Mouse (Mus musculus) monocyte, adult 2 months (primary cell): ENCODE data around the gene Pth1r.

Experiments
- DNase-seq, 2 experiments: peaks; one replicate each; pipeline ENCODE4 v3.0.0; 2022; ENCODE audit warnings: low spot score in 2 of 2, low read depth in 1 of 2

Gene Pth1r

GRCm38 (mm10) chr9:110718071-110718470, 28.9 kb downstream of the Pth1r start:
- no peak for DNase-seq

GRCm38 (mm10) chr9:110716775-110717174, 30.2 kb downstream of the Pth1r start:
- no peak for DNase-seq

GRCm38 (mm10) chr9:110715426-110715825, 31.5 kb downstream of the Pth1r start:
- no peak for DNase-seq

- no peak for DNase-seq
These were observed 33.6 kb downstream of the Pth1r start for GRCm38 (mm10) chr9:110713389-110713788.

- DNase-seq = no peak
These were observed 34.4 kb downstream of the Pth1r start for GRCm38 (mm10) chr9:110712545-110712944.

GRCm38 (mm10) chr9:110711996-110712395, 34.9 kb downstream of the Pth1r start:
- DNase-seq = no peak

GRCm38 (mm10) chr9:110711532-110711931, 35.4 kb downstream of the Pth1r start:
- no peak for DNase-seq

GRCm38 (mm10) chr9:110709640-110710258, 37.2 kb downstream of the Pth1r start:
- DNase-seq = peak; percentile 83 to 87

GRCm38 (mm10) chr9:110706784-110707183, 40.2 kb downstream of the Pth1r start:
- peak; percentile 42 to 61 for DNase-seq

GRCm38 (mm10) chr9:110703951-110704350, 43.0 kb downstream of the Pth1r start:
- no peak for DNase-seq

- no peak for DNase-seq
These were observed 44.1 kb downstream of the Pth1r start for GRCm38 (mm10) chr9:110702848-110703247.

- DNase-seq = no peak
These were observed 45.6 kb downstream of the Pth1r start for GRCm38 (mm10) chr9:110701114-110702032.

GRCm38 (mm10) chr9:110699574-110699973, 47.4 kb downstream of the Pth1r start:
- DNase-seq = no peak

- no peak for DNase-seq
These were observed 49.5 kb downstream of the Pth1r start for GRCm38 (mm10) chr9:110697465-110697864.

GRCm38 (mm10) chr9:110696427-110696826, 50.5 kb downstream of the Pth1r start:
- no peak for DNase-seq

- DNase-seq = no peak
These were observed 51.7 kb downstream of the Pth1r start for GRCm38 (mm10) chr9:110695165-110695755.

GRCm38 (mm10) chr9:110689261-110689779, 57.6 kb downstream of the Pth1r start:
- no peak for DNase-seq

- no peak for DNase-seq
These were observed 59.1 kb downstream of the Pth1r start for GRCm38 (mm10) chr9:110687846-110688245.

GRCm38 (mm10) chr9:110687061-110687460, 59.9 kb downstream of the Pth1r start:
- no peak for DNase-seq

GRCm38 (mm10) chr9:110686472-110686871, 60.5 kb downstream of the Pth1r start:
- DNase-seq = no peak

GRCm38 (mm10) chr9:110685591-110685990, 61.4 kb downstream of the Pth1r start:
- DNase-seq = peak; percentile 44 to 62

GRCm38 (mm10) chr9:110685187-110685586, 61.8 kb downstream of the Pth1r start:
- DNase-seq = no peak
